Mouse (Mus musculus) midbrain, embryonic 12.5 days (tissue): ENCODE data around the gene Epb41l3. TPM values are rescaled to one million over a fixed set of nuclear protein-coding genes. Genes with fewer than 3 reads are reported as not detected.

Experiments
- ATAC-seq: fragments of 200-750 bp; cut with Nextera tagmentation; 2 replicates; pipeline ENCODE4 v1.8.0; 2017; ENCODE audit warnings: low read depth, moderate TSS enrichment, moderate library complexity; ENCODE audit not compliant: low FRiP score
- H3K27ac ChIP-seq: fragments of 300-500 bp; sonication (generic); replicated peaks from 2 replicates; pipeline ENCODE4 v1.5.1; 2016; ENCODE audit warnings: mild to moderate bottlenecking
- H3K27me3 ChIP-seq: fragments of 300-500 bp; sonication (generic); 2 replicates; pipeline ENCODE4 v1.6.1; 2016; ENCODE audit warnings: mild to moderate bottlenecking
- H3K36me3 ChIP-seq: fragments of 300-500 bp; sonication (generic); 2 replicates; pipeline ENCODE4 v1.6.1; 2016
- H3K4me1 ChIP-seq: fragments of 300-500 bp; sonication (generic); 2 replicates; pipeline ENCODE4 v1.6.1; 2016
- H3K4me2 ChIP-seq: fragments of 300-500 bp; sonication (generic); replicated peaks from 2 replicates; pipeline ENCODE4 v1.6.1; 2016; ENCODE audit warnings: mild to moderate bottlenecking, moderate library complexity
- H3K4me3 ChIP-seq: fragments of 300-500 bp; sonication (generic); 2 replicates; pipeline ENCODE4 v1.5.1; 2016; ENCODE audit warnings: mild to moderate bottlenecking
- H3K9ac ChIP-seq: fragments of 300-500 bp; sonication (generic); replicated peaks from 2 replicates; pipeline ENCODE4 v1.6.1; 2016; ENCODE audit warnings: mild to moderate bottlenecking, moderate library complexity
- H3K9me3 ChIP-seq: fragments of 300-500 bp; sonication (generic); 2 replicates; pipeline ENCODE4 v1.6.1; 2016; ENCODE audit warnings: mild to moderate bottlenecking
- WGBS: fragments of 180-500 bp; shearing (Covaris S2); methylation state at CpG from one replicate; pipeline ENCODE4 v1.1.7; 2016; 5-methylcytosine and 5-hydroxymethylcytosine counted together
- polyA plus RNA-seq: library from polyadenylated mRNA; unstranded; fragments of >200 nt; fragmentation: Nextera tagmentation; extraction: Ambion mirVana; gene quantifications from 2 replicates; pipeline ENCODE4 v1.2.1, GENCODE M21; 2016

The Epb41l3 gene
- polyA plus RNA-seq, 1 experiment from 2014 or later: 78.0 TPM

- 59% methylated on average over 9 of the region's 9 CpGs for WGBS
- no peaks in the 10 kb centered on the region for H3K9me3 ChIP-seq
- H3K36me3 ChIP-seq: no peaks in the 10 kb centered on the region
- no peaks in the 10 kb centered on the region for H3K27me3 ChIP-seq
- H3K4me1 ChIP-seq: peaks cover 22% of the 10 kb centered on the region
- no peak overlapping the region for H3K4me3 ChIP-seq
- no peak overlapping the region for H3K27ac ChIP-seq
- no peak for ATAC-seq
- no peak overlapping the region for H3K4me2 ChIP-seq
- H3K9ac ChIP-seq: no peak overlapping the region
These were observed 152.0 kb downstream of the Epb41l3 start for GRCm38 (mm10) chr17:69227426-69228014.

DNA sequence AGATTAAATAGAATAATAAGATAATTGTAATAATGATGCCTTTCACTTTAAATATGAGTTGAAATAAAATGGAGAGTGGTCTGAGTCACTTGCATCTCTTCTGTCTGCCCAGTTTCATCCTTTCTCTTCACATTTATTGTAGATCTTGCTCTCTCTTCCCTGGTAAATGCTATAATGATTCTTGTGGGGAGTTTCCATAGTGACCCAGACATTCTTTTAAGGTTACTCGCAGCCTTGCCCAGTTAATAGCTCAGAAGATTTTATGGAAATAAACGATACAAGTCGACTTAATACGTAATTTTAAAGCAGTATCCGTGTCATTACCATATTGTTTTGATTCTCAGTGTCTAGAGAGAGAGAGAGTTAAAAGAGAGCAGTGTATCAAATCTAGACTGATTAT, 154.0 kb downstream of the Epb41l3 start:
- H3K4me2 ChIP-seq: no peak overlapping the region
- 77% methylated on average over 5 of the region's 5 CpGs for WGBS
- no peaks in the 10 kb centered on the region for H3K27me3 ChIP-seq
- peaks cover 22% of the 10 kb centered on the region for H3K4me1 ChIP-seq
- no peak overlapping the region for H3K9ac ChIP-seq
- H3K4me3 ChIP-seq: no peak overlapping the region
- H3K36me3 ChIP-seq: no peaks in the 10 kb centered on the region
- H3K27ac ChIP-seq: no peak overlapping the region
- no peaks in the 10 kb centered on the region for H3K9me3 ChIP-seq
- no peak for ATAC-seq

- peak overlapping the region; percentile 60 for H3K27ac ChIP-seq
- no peak overlapping the region for H3K9ac ChIP-seq
- ATAC-seq: peak; percentile 31; the same call in 1 of the 2 replicates
- WGBS: 39% methylated on average over 6 of the region's 6 CpGs
- H3K4me1 ChIP-seq: peaks cover 22% of the 10 kb centered on the region
- no peaks in the 10 kb centered on the region for H3K27me3 ChIP-seq
- H3K36me3 ChIP-seq: no peaks in the 10 kb centered on the region
- no peak overlapping the region for H3K4me2 ChIP-seq
- H3K9me3 ChIP-seq: no peaks in the 10 kb centered on the region
- H3K4me3 ChIP-seq: no peak overlapping the region
These were observed 154.7 kb downstream of the Epb41l3 start for GRCm38 (mm10) chr17:69230131-69230621.

GRCm38 (mm10) chr17:69231360-69231759, 155.9 kb downstream of the Epb41l3 start:
- no peak for ATAC-seq
- Histone ChIP-seq H3K4me3 (no peak overlapping the region), H3K27me3 (no peaks in the 10 kb centered on the region), H3K9me3 (no peaks in the 10 kb centered on the region), H3K36me3 (no peaks in the 10 kb centered on the region), H3K27ac (no peak overlapping the region), H3K9ac (no peak overlapping the region), H3K4me2 (no peak overlapping the region), H3K4me1 (peaks cover 22% of the 10 kb centered on the region)
- 66% methylated on average over 5 of the region's 5 CpGs for WGBS

DNA sequence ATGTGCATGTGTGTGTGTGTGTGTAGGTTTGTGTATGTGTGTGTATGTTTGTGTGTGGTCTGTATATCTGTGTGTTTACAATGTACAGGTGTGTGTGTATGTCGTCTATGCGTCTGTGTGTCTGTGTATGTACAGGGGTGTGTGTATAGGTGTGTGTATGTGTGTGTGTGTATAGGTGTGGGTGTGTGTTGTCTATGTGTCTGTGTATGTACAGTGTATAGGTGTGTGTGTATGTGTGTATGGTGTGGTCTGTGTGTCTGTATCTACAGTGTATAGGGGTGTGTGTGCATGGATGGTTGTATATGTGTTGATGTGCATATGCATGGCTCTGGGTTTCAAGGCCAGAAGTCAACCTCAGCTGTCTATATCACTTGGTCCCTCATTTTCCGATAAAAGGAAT, 161.7 kb downstream of the Epb41l3 start:
- Histone ChIP-seq H3K4me3 (no peak overlapping the region), H3K27me3 (no peaks in the 10 kb centered on the region), H3K9me3 (no peaks in the 10 kb centered on the region), H3K27ac (no peak overlapping the region), H3K36me3 (peaks cover 6% of the 10 kb centered on the region; the same call in 1 of the 2 replicates), H3K4me1 (no peaks in the 10 kb centered on the region), H3K4me2 (no peak overlapping the region), H3K9ac (no peak overlapping the region)
- WGBS: 92% methylated on average over 3 of the region's 3 CpGs
- ATAC-seq: peak; percentile 49; the same call in 1 of the 2 replicates

- no peak overlapping the region for H3K9ac ChIP-seq
- no peak overlapping the region for H3K4me3 ChIP-seq
- no peak overlapping the region for H3K27ac ChIP-seq
- no peaks in the 10 kb centered on the region for H3K27me3 ChIP-seq
- H3K9me3 ChIP-seq: no peaks in the 10 kb centered on the region
- 88% methylated on average over 4 of the region's 4 CpGs for WGBS
- H3K36me3 ChIP-seq: peaks cover 6% of the 10 kb centered on the region; the same call in 1 of the 2 replicates
- no peaks in the 10 kb centered on the region for H3K4me1 ChIP-seq
- H3K4me2 ChIP-seq: no peak overlapping the region
- ATAC-seq: peak; percentile 23; the same call in 1 of the 2 replicates
These were observed 163.4 kb downstream of the Epb41l3 start for GRCm38 (mm10) chr17:69238810-69239373.

DNA sequence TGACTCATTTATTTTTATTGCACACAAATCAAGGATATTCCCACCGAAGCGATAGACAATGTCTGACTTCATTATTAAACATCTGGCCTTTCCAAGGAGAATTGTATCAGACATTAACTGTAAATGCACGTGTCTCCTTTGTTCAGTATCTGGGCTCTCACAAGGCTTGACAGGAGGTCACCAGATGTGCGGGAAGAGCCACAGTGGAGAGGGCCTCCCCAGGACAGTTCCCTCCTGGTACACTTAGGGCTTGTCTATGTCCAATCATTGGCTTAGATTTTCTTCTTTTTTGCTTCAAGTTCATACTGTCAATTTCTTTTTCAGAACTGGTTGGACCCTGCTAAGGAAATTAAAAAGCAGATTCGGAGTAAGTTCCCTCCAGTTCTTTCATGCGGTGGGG, 163.9 kb downstream of the Epb41l3 start:
- H3K9me3 ChIP-seq: no peaks in the 10 kb centered on the region
- WGBS: 93% methylated on average over 6 of the region's 6 CpGs
- H3K4me2 ChIP-seq: no peak overlapping the region
- no peak for ATAC-seq
- H3K4me3 ChIP-seq: no peak overlapping the region
- no peaks in the 10 kb centered on the region for H3K27me3 ChIP-seq
- peaks cover 6% of the 10 kb centered on the region; the same call in 1 of the 2 replicates for H3K36me3 ChIP-seq
- no peak overlapping the region for H3K9ac ChIP-seq
- H3K4me1 ChIP-seq: no peaks in the 10 kb centered on the region
- H3K27ac ChIP-seq: no peak overlapping the region

DNA sequence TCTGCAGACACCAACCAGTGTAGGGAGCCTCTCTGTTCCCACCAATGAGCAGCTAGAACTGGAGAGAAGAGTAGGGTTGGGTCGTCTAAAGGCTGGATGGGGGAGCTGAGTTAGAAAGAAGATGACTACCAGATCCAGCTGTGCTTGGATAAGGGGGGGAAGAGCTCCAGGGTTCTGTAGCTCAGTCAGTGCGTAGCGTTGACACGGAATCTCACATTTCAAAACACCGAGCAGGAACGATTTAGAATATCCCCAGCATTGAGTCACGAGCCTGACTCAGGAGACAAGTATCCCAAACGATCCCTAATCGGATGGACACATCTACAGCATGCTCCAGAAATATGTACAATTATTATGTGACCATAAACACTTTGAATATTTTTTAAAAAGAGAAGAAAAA, 180.4 kb downstream of the Epb41l3 start:
- WGBS: 83% methylated on average over 9 of the region's 9 CpGs
- no peaks in the 10 kb centered on the region for H3K4me1 ChIP-seq
- no peak overlapping the region for H3K27ac ChIP-seq
- H3K9me3 ChIP-seq: no peaks in the 10 kb centered on the region
- H3K4me2 ChIP-seq: no peak overlapping the region
- ATAC-seq: no peak
- no peak overlapping the region for H3K9ac ChIP-seq
- 0 out of 2 replicates have a peak, but pooled peaks cover 9% of the 10 kb centered on the region for H3K36me3 ChIP-seq
- H3K27me3 ChIP-seq: no peaks in the 10 kb centered on the region
- no peak overlapping the region for H3K4me3 ChIP-seq

DNA sequence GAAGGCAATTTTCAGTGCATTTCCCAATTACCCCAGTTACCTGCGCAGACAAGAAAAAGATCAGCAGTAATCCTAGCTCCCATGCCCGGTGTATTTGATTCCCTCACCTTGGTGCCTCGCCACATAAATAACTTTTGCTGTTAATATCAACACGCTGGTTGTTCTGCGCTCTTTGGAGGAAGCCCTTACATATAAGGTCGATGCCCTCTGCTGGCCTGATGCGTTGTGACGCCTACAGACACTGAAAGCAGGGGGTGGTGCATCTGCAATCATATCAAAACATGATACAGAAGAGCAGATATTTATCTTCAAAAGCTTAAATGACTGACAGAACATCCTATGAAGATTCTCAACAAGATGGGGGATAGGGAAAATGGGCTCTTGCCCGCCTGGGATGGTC, 181.0 kb downstream of the Epb41l3 start:
- WGBS: 51% methylated on average over 9 of the region's 9 CpGs
- Histone ChIP-seq H3K27ac (no peak overlapping the region), H3K4me2 (no peak overlapping the region), H3K27me3 (no peaks in the 10 kb centered on the region), H3K36me3 (0 out of 2 replicates have a peak, but pooled peaks cover 9% of the 10 kb centered on the region), H3K4me3 (no peak overlapping the region), H3K4me1 (no peaks in the 10 kb centered on the region), H3K9ac (no peak overlapping the region), H3K9me3 (no peaks in the 10 kb centered on the region)
- ATAC-seq: peak; percentile 52; the same call in 1 of the 2 replicates

- Histone ChIP-seq H3K27me3 (no peaks in the 10 kb centered on the region), H3K27ac (peak overlapping the region; percentile 22; the same call in 1 of the 2 replicates), H3K4me1 (peaks cover 8% of the 10 kb centered on the region; the same call in 1 of the 2 replicates), H3K36me3 (0 out of 2 replicates have a peak, but pooled peaks cover 6% of the 10 kb centered on the region), H3K9ac (0 out of 2 replicates have a peak overlapping the region, but pooled peaks have one; percentile 11), H3K4me3 (no peak overlapping the region), H3K9me3 (no peaks in the 10 kb centered on the region), H3K4me2 (no peak overlapping the region)
- no peak for ATAC-seq
- 47% methylated on average over 15 of the region's 15 CpGs for WGBS
These were observed 188.5 kb downstream of the Epb41l3 start for GRCm38 (mm10) chr17:69263810-69264565.

GRCm38 (mm10) chr17:69265171-69265570, 189.7 kb downstream of the Epb41l3 start:
- no peaks in the 10 kb centered on the region for H3K36me3 ChIP-seq
- H3K4me2 ChIP-seq: no peak overlapping the region
- no peak overlapping the region for H3K4me3 ChIP-seq
- no peak overlapping the region for H3K9ac ChIP-seq
- WGBS: 63% methylated on average over 4 of the region's 4 CpGs
- H3K9me3 ChIP-seq: no peaks in the 10 kb centered on the region
- no peak overlapping the region for H3K27ac ChIP-seq
- H3K4me1 ChIP-seq: peaks cover 8% of the 10 kb centered on the region; the same call in 1 of the 2 replicates
- ATAC-seq: no peak
- H3K27me3 ChIP-seq: no peaks in the 10 kb centered on the region
